Mouse (Mus musculus): ENCODE results near the gene Sox14. TPM values are rescaled to one million over a fixed set of nuclear protein-coding genes. Genes with fewer than 3 reads are reported as not detected.
A peak's percentile ranks its signal among the peaks of the same experiment; 100 is the strongest.

Gene Sox14
- polyA plus RNA-seq, 1 experiment from 2014 or later: not detected

- Histone ChIP-seq H3K9ac (no peak overlapping the region), H3K27me3 (peaks cover 100% of the 10 kb centered on the region), H3K9me3 (replicated peaks) (no peaks in the 10 kb centered on the region), H3K4me2 (peak overlapping the region; percentile 10; the same call in 1 of the 2 replicates), H3K4me3 (replicated peaks) (peak overlapping the region; percentile 15; the same call in 1 of the 2 replicates), H3K4me1 (peaks cover 34% of the 10 kb centered on the region), H3K36me3 (no peaks in the 10 kb centered on the region), H3K27ac (no peak overlapping the region)
- ATAC-seq (replicated peaks; ENCODE audit: low FRiP score): no peak
- WGBS: under 1% methylated on average over 37 of the region's 37 CpGs
Measured at GRCm38 (mm10) chr9:99870780-99871555, 5.0 kb downstream of the Sox14 start.

- Histone ChIP-seq H3K36me3 (no peaks in the 10 kb centered on the region), H3K4me3 (replicated peaks) (no peak overlapping the region), H3K27ac (no peak overlapping the region), H3K9ac (no peak overlapping the region), H3K27me3 (peaks cover 100% of the 10 kb centered on the region), H3K9me3 (replicated peaks) (no peaks in the 10 kb centered on the region), H3K4me1 (peaks cover 25% of the 10 kb centered on the region), H3K4me2 (no peak overlapping the region)
- no peak for ATAC-seq (replicated peaks; ENCODE audit: low FRiP score)
- WGBS: under 1% methylated on average over 34 of the region's 34 CpGs
Measured at GRCm38 (mm10) chr9:99869936-99870779, 5.8 kb downstream of the Sox14 start.

- H3K27ac ChIP-seq: no peak overlapping the region
- H3K36me3 ChIP-seq: no peaks in the 10 kb centered on the region
- peaks cover 100% of the 10 kb centered on the region for H3K27me3 ChIP-seq
- H3K9me3 ChIP-seq (replicated peaks): no peaks in the 10 kb centered on the region
- H3K4me2 ChIP-seq: peak overlapping the region; percentile 40
- 0% methylated on average over 29 of the region's 29 CpGs for WGBS
- H3K4me3 ChIP-seq (replicated peaks): peak overlapping the region; percentile 21; the same call in 1 of the 2 replicates
- ATAC-seq (replicated peaks; ENCODE audit: low FRiP score): no peak
- no peak overlapping the region for H3K9ac ChIP-seq
- peaks cover 24% of the 10 kb centered on the region for H3K4me1 ChIP-seq
Measured at GRCm38 (mm10) chr9:99869275-99869674, 6.7 kb downstream of the Sox14 start.

DNA sequence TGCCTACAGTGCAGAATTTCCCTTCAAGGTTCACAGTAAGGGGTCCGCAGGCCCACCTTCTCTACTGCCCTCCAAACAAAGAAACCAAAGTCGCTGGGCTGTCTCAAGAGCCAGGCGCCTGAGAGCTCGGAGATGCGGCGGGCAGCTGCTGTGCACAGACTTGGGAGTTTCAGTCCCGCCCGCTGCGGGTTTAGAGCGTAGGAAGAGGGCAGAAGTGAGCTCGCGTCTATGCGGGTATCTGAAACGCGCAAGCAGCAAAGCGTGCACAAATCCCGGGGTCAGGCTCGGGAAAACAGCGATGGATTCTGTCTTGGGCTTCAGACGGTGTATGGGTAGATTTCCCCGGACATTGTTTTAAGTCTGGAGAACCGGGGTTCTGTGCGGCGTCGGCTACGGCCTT is 7.4 kb downstream of the Sox14 start:
- Histone ChIP-seq H3K27me3 (peaks cover 100% of the 10 kb centered on the region), H3K4me2 (peak overlapping the region; percentile 40), H3K9ac (no peak overlapping the region), H3K9me3 (replicated peaks) (no peaks in the 10 kb centered on the region), H3K36me3 (no peaks in the 10 kb centered on the region), H3K27ac (no peak overlapping the region), H3K4me3 (replicated peaks) (peak overlapping the region; percentile 21; the same call in 1 of the 2 replicates), H3K4me1 (peaks cover 24% of the 10 kb centered on the region)
- ATAC-seq (replicated peaks; ENCODE audit: low FRiP score): 0 out of 2 replicates have a peak, but pooled peaks have one; percentile 13
- WGBS: under 1% methylated on average over 26 of the region's 26 CpGs

GRCm38 (mm10) chr9:99868054-99868453 is 7.9 kb downstream of the Sox14 start:
- H3K27me3 ChIP-seq: peaks cover 100% of the 10 kb centered on the region
- H3K4me1 ChIP-seq: peaks cover 24% of the 10 kb centered on the region
- H3K4me2 ChIP-seq: no peak overlapping the region
- ATAC-seq (replicated peaks; ENCODE audit: low FRiP score): no peak
- no peak overlapping the region for H3K4me3 ChIP-seq (replicated peaks)
- no peaks in the 10 kb centered on the region for H3K36me3 ChIP-seq
- H3K9ac ChIP-seq: no peak overlapping the region
- no peaks in the 10 kb centered on the region for H3K9me3 ChIP-seq (replicated peaks)
- 1% methylated on average over 11 of the region's 11 CpGs for WGBS
- H3K27ac ChIP-seq: no peak overlapping the region

DNA sequence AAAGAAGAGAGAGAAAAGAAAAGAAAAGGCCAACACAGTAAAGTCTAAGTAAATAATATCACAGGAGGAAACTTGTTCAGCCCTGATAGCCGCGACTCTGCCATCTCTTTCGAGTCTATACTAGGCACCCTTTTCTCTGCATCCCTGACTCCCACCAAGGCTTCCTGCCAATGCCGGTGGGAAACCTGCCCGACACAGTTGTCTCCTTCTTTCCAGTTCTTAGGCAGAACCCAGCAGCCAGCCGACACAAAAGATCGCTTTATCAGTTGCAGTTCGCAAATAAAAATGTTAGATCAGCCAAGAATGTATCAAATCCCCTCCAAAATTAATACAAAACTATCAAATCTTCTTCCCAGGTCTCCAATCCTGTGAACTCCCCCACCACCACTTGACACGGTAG is 13.0 kb downstream of the Sox14 start:
- no peak for ATAC-seq (replicated peaks; ENCODE audit: low FRiP score)
- WGBS: 91% methylated on average over 9 of the region's 9 CpGs
- Histone ChIP-seq H3K4me1 (no peaks in the 10 kb centered on the region), H3K27ac (no peak overlapping the region), H3K9me3 (replicated peaks) (no peaks in the 10 kb centered on the region), H3K4me2 (no peak overlapping the region), H3K27me3 (peaks cover 80% of the 10 kb centered on the region), H3K9ac (no peak overlapping the region), H3K4me3 (replicated peaks) (no peak overlapping the region), H3K36me3 (no peaks in the 10 kb centered on the region)

DNA sequence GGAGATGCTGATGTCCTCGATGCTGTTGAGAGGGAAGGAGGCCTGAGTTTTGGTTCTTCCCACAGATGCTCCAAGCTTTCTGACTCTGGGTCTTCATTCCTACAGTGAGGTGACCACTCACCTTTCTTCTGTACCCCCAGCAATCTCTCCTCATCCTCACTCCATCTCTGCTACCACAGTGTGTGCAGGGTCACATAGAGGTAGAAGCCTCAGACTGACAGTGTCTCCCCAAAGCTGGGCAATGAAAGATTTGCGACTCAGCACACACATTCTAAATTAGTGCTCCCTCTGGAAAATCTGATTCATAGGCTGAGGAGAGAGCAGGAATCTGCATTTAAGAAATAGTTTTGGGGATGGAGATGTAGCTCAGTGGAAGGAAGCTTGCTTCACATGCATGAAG is 21.5 kb downstream of the Sox14 start:
- WGBS: 89% methylated on average over 2 of the region's 2 CpGs
- Histone ChIP-seq H3K27me3 (peaks cover 14% of the 10 kb centered on the region; the same call in 1 of the 2 replicates), H3K36me3 (no peaks in the 10 kb centered on the region)

GRCm38 (mm10) chr9:99853356-99853755 is 22.6 kb downstream of the Sox14 start:
- Histone ChIP-seq H3K4me3 (replicated peaks) (no peak overlapping the region), H3K27me3 (peaks cover 16% of the 10 kb centered on the region; the same call in 1 of the 2 replicates), H3K36me3 (no peaks in the 10 kb centered on the region), H3K9ac (no peak overlapping the region), H3K4me1 (no peaks in the 10 kb centered on the region), H3K9me3 (replicated peaks) (no peaks in the 10 kb centered on the region), H3K27ac (no peak overlapping the region), H3K4me2 (no peak overlapping the region)
- 58% methylated on average over 11 of the region's 11 CpGs for WGBS
- ATAC-seq (replicated peaks; ENCODE audit: low FRiP score): no peak

More for the DNA sequence above, 21.5 kb downstream of the Sox14 start:
- Histone ChIP-seq H3K27ac (no peak overlapping the region), H3K9me3 (replicated peaks) (no peaks in the 10 kb centered on the region), H3K4me1 (no peaks in the 10 kb centered on the region), H3K4me2 (no peak overlapping the region), H3K9ac (no peak overlapping the region), H3K4me3 (replicated peaks) (no peak overlapping the region)
- ATAC-seq (replicated peaks; ENCODE audit: low FRiP score): no peak

DNA sequence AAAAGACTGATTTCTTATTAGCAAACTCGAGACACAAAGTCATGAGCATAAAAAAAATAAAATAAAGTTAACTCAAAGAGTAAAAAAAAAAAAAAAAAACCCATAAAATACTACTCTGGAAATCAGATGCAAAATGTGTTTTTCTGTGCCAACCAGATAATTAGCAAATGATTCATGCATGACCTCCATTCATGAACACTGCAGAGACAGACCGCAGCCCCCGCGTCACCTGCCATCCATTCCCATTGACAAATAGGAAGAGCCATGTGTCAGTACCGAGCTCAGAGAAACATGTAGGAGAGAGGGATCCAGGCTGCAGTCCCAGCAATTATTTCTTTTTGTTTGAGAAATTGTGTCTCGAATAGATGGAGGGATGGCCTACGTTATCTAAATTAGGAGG is 25.6 kb downstream of the Sox14 start:
- peaks cover 13% of the 10 kb centered on the region; the same call in 1 of the 2 replicates for H3K27me3 ChIP-seq
- H3K27ac ChIP-seq: no peak overlapping the region
- no peak overlapping the region for H3K4me2 ChIP-seq
- H3K36me3 ChIP-seq: no peaks in the 10 kb centered on the region
- ATAC-seq (replicated peaks; ENCODE audit: low FRiP score): no peak
- H3K9me3 ChIP-seq (replicated peaks): no peaks in the 10 kb centered on the region
- H3K9ac ChIP-seq: no peak overlapping the region
- 62% methylated on average over 7 of the region's 7 CpGs for WGBS
- no peaks in the 10 kb centered on the region for H3K4me1 ChIP-seq
- no peak overlapping the region for H3K4me3 ChIP-seq (replicated peaks)

DNA sequence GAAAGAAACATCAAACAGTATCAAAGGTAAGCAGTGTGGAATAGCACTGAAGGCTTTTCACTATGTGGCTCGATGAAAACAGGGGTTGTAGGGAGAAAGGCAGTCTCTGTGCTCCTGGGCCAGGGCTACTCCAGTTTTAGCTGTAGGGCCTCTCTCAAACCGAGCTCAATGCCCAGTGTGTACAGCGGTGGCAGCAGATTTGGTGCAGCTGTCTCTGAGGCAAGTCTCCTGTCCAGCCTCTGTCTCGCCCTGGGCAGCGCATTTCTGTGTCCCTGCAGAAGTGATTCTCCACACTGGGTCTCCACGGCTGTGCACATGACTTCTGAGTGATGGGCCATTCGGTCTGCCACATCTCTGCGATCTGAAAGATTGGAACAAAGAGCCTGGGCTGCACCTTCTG is 27.6 kb downstream of the Sox14 start:
- no peak overlapping the region for H3K4me2 ChIP-seq
- H3K9ac ChIP-seq: no peak overlapping the region
- H3K4me3 ChIP-seq (replicated peaks): no peak overlapping the region
- ATAC-seq (replicated peaks; ENCODE audit: low FRiP score): no peak
- H3K36me3 ChIP-seq: no peaks in the 10 kb centered on the region
- H3K27ac ChIP-seq: no peak overlapping the region
- 0 out of 2 replicates have a peak, but pooled peaks cover 2% of the 10 kb centered on the region for H3K27me3 ChIP-seq
- no peaks in the 10 kb centered on the region for H3K9me3 ChIP-seq (replicated peaks)
- whole genome bisulfite sequencing: 56% methylated on average over 8 of the region's 8 CpGs
- no peaks in the 10 kb centered on the region for H3K4me1 ChIP-seq

GRCm38 (mm10) chr9:99846820-99847219 is 29.1 kb downstream of the Sox14 start:
- Histone ChIP-seq H3K36me3 (no peaks in the 10 kb centered on the region), H3K4me3 (replicated peaks) (no peak overlapping the region), H3K4me1 (no peaks in the 10 kb centered on the region), H3K27me3 (0 out of 2 replicates have a peak, but pooled peaks cover 2% of the 10 kb centered on the region), H3K4me2 (no peak overlapping the region), H3K27ac (no peak overlapping the region), H3K9me3 (replicated peaks) (no peaks in the 10 kb centered on the region), H3K9ac (no peak overlapping the region)
- no peak for ATAC-seq (replicated peaks; ENCODE audit: low FRiP score)
- WGBS: under 1% methylated on average over 4 of the region's 4 CpGs

DNA sequence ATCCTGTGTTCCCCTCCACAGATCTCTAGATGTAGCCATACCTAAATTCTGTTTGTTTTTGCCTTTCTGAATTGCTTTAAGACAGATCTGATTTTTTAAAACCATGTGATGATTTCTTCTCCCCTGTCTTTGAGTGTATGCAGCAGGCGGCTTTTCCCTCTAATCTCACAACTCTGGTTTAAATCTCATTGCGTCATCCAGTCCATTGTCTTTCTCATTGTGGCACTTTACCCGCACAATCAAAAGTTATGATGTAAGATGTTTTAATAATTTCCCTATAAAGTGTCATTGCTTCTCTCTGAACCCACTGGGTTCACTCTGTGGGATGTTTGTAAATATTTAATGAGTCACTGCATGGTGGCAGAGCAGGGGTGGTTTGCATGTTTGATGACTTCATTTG is 36.6 kb downstream of the Sox14 start:
- Histone ChIP-seq H3K4me3 (replicated peaks) (no peak overlapping the region), H3K36me3 (no peaks in the 10 kb centered on the region), H3K27ac (no peak overlapping the region), H3K4me1 (no peaks in the 10 kb centered on the region), H3K4me2 (no peak overlapping the region), H3K9ac (no peak overlapping the region), H3K27me3 (no peaks in the 10 kb centered on the region), H3K9me3 (replicated peaks) (no peaks in the 10 kb centered on the region)
- ATAC-seq (replicated peaks; ENCODE audit: low FRiP score): no peak
- WGBS: 94% methylated on average over 3 of the region's 3 CpGs

All from kidney, embryonic 15.5 days (tissue).